Mouse (Mus musculus): ENCODE data around the gene Ncan. TPM values are rescaled to one million over a fixed set of nuclear protein-coding genes. Genes with fewer than 3 reads are reported as not detected.

Ncan gene
- total RNA-seq, 2 experiments from 2014 or later: 146 to 158 TPM

DNA sequence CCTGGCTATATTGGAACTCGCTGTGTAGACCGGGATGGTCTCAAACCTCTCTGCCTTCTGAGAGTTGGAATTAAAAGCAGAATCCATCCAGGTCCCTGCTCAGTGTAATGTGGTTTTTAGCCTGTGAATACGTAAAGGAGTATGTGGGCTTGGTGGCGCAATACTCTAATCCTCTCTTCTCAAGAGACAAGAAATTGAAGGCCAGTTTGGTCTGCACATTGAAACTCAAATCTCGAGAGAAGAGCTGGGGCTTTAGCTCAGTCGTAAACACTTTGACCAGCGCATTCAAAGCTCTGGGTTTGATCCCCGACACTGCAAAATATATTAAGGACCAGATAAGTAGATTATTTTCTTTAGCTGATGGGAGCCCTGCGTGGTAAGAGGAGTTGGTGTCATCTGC lies 19.3 kb upstream of the Ncan start:
- no peak; the same call in 1 of the 2 replicates for TF ChIP-seq CTCF (conservative IDR thresholded peaks at IDR 0.05)
- peak overlapping the region; percentile 82 for H3K4me3 ChIP-seq
- H3K27ac ChIP-seq: peak overlapping the region; percentile 81
- no peak for DNase-seq (ENCODE audit: low spot score in 2 of 2)

DNA sequence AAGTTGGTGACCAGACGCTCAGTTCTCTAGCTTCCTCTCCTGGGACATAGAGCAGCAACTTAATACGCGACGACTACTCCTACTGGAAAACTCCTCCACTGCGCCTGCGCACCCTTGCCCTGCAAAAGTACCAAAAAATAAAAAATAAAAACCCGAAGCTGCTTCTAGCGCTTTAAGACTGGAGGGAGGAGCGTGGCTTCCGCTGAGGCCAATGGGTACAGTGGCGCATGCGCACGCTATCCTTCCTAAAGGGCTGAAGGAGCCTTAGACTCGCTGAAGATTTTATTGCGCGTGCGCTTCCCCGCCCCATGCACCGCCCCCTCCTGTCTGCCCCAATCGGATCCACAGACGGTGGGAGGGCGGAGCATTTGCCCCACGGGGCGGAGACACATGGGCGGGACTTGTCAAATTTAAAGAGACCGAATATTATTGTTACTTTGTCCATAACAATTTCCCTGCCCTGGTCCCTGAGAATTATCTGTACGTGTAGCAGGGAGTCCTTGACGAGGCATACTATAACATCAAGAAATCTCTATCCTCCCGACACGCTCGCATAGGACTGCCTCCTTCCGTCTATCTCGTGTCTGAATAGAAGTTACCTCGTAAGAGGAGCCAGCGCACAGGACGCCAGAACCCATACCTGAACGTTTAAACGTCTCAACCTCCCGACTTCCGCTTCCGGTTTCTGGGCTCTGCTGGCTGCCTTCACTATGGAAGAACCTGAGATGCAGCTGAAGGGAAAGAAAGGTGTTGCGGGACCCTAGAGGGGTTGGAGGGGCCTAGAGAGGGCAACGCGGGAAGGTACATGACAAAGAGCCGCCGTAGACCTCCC lies 18.6 kb upstream of the Ncan start, which contains the start of the genes Rfxank, Borcs8 and Mef2b:
TSS of gene Rfxank (minus strand) at position 129 of the 832 bp plus-strand sequence.
TSS of gene Borcs8 (plus strand) at position 474 of the 832 bp plus-strand sequence.
TSS of gene Mef2b (plus strand) at position 686 of the 832 bp plus-strand sequence.
- DNase-seq (ENCODE audit: low spot score in 2 of 2): peak; percentile 97 to 99
- Histone ChIP-seq H3K4me3 (peak within 1 kb of the TSS; percentile 82), H3K27ac (peak within 1 kb of the TSS; percentile 88)
- TF ChIP-seq CTCF (conservative IDR thresholded peaks at IDR 0.05): peak; percentile 46

DNA sequence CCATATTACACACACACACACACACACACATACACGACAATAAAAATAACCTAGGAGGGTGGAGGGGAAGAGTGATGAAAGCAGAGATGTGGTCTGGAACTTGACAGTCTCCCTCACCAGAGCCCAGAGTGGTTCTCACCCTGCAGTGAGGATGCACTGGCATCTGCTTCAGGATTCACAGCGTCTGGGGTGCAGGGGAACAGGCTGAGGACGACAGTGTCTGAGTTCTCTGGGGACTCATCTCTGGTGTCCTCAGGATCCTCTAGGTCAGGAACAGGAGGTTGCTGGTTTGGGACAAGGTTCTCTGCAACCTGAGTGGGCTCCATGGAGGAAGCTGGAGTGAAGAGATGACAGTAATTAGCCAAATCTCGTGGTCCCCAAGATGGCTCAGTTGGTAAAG lies 17.2 kb upstream of the Ncan start:
- no peak for DNase-seq (ENCODE audit: low spot score in 2 of 2)
- peak overlapping the region; percentile 88 for H3K27ac ChIP-seq
- peak overlapping the region; percentile 65 for H3K4me3 ChIP-seq
- TF ChIP-seq CTCF (conservative IDR thresholded peaks at IDR 0.05): no peak

DNA sequence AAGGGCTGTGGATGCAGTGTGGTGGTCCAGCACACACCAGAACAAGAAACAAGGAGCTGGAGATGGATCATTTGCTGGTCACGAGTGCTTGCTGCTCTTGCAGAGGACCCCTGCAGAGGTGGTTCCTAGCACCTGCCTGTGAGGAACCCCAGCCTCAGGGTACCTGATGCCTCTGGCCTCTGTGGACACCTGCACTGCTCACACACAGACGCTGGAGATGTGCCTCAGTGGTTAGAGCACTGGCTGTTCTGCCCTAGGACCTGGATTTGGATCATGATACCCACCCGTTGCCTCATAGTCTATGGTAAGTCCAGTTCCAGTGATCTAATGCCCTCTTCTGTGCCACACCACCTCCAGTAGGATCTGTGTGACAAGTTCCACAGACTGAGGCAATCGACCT lies 15.9 kb upstream of the Ncan start:
- H3K27ac ChIP-seq: no peak overlapping the region
- DNase-seq (ENCODE audit: low spot score in 2 of 2): no peak
- no peak for TF ChIP-seq CTCF (conservative IDR thresholded peaks at IDR 0.05)
- H3K4me3 ChIP-seq: no peak overlapping the region

DNA sequence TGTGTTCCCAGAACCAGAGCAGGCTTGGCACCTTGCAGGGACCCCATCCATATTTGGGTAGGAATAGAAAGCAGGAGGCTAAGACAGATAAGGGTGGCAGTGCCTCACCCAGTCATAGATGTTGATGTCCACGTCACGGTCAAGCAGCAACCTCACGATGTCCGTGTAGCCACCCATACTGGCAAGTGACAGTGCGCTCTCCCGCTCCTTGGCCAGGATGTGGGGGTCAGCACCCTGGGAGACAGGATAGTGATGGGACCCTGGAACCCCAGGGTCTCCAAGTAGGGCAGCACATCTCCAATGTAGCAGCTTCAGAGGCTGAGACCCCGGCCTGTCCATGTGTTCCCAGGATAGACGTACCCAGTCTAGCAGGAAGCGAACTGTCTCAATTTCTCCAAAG lies 14.3 kb upstream of the Ncan start:
- TF ChIP-seq CTCF (conservative IDR thresholded peaks at IDR 0.05): no peak
- no peak overlapping the region for H3K4me3 ChIP-seq
- no peak for DNase-seq (ENCODE audit: low spot score in 2 of 2)
- H3K27ac ChIP-seq: no peak overlapping the region

DNA sequence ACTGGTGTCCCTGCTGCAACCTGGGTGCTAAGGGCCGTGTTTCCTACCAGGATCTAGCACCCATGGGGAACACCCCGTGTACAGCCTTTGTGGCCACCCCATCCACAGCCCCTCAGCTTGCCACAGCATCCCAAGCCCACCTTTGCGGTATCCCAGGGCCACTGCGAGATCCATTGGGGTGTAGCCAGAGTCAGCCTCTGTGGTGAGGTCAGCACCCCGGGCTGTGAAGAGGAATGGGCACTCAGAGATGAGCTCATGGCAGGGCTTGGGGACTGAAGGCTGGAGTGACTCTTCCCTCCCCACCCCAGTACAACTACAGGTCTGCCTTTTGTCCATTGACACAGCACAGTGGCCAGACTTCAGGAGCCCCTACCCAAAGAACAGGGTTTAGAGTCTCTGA lies 13.4 kb upstream of the Ncan start:
- no peak for TF ChIP-seq CTCF (conservative IDR thresholded peaks at IDR 0.05)
- no peak overlapping the region for H3K4me3 ChIP-seq
- DNase-seq (ENCODE audit: low spot score in 2 of 2): no peak
- H3K27ac ChIP-seq: no peak overlapping the region

DNA sequence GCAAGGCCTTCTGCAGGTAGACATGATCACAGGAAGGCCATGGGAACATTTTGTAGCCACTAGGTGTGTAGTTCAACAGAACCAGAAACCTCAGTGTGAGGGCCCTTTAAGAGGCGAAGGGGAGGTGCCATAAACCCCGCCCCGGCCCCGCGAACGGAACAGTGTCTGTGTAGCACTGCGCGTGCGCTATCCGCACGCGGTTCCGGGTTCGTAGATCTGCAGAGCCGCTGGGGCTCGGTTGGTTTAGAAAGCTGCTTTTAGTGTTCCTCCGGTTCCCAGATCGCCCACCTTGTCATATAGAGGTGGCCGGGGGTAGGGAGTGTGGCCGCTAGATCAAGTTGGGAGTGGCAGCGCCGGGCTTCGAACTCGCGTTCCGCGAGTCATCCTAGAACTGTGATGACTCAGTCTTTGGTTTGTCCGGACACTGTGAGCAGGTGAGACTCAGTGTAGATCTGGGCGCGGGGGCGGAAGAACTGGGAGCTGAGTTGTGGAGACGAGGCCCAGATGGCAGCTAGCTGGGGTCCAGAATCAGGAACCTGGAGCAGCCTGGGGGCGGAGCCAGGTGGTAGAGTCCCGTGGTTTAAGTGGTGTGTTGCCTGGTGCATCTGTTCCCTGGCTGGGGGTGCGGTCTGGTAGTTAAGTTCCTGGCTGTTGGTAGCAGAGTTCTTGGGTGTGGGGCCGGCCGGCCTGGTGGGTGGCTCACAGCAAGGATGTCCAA lies 10.7 kb upstream of the Ncan start, which contains the start of gene Nr2c2ap:
TSS of gene Nr2c2ap (plus strand) at position 168 of the 718 bp plus-strand sequence.
- peak; percentile 50 for TF ChIP-seq CTCF (conservative IDR thresholded peaks at IDR 0.05)
- H3K27ac ChIP-seq: peak within 1 kb of the TSS; percentile 90

DNA sequence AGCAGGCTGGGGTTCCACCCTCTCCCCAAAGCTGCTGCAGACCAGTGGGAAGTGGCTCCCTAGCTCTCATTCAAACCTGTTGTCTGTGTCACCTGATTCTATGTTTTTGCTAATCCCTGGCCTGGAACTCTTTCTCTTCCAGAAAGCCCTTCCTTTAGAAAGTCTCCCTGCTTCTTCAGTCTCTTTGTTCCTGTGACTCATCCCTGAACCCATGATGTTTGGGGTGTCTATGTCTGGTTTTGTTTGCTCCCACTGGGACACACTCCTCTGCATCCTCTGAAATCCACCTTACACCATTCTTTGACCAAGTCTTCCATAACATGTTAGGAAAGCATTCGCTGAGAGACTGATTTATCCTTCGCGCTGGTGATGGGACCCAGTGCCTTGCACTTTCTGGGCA lies 9.4 kb upstream of the Ncan start:
- no peak overlapping the region for H3K4me3 ChIP-seq
- no peak for TF ChIP-seq CTCF (conservative IDR thresholded peaks at IDR 0.05)
- peak overlapping the region; percentile 90 for H3K27ac ChIP-seq
- DNase-seq (ENCODE audit: low spot score in 2 of 2): no peak

More for the DNA sequence above, 10.7 kb upstream of the Ncan start, which contains the start of gene Nr2c2ap:
- DNase-seq (ENCODE audit: low spot score in 2 of 2): peak; percentile 73 to 83
- peak within 1 kb of the TSS; percentile 77 for H3K4me3 ChIP-seq

DNA sequence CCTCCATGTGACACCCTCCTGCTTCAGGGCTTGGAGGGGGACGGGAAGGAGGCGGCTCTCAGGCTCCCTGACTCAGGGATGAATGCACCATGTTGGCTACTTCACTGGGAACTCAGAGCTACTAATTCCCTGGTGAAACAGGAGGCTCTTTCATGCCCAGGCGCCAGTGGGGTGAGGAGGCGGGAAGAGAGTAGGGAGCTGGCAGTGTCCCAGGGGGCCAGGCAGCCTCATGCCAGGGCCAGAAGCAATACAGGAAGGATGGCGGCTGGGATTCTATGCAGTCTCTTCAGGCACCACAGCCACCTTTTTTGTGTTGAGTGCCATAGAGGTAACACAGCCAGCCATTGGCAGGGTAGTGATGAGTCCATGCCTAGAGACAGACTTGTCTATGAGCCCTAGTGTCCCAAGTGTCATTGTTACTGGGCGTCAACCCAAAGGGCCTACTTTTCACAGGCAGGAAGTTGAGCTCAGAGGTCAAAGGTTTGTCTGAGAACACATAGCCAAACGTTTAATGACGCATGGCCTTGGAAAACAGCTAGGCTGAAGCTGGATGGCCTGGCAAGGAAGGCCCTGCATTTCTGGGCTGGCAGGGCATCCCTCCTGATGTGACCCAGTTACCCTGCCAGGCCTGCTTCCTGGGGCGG lies 8.8 kb upstream of the Ncan start:
- Histone ChIP-seq H3K4me3 (no peak overlapping the region), H3K27ac (peak overlapping the region; percentile 90)
- DNase-seq (ENCODE audit: low spot score in 2 of 2): peak; percentile 73 to 86
- TF ChIP-seq CTCF (conservative IDR thresholded peaks at IDR 0.05): no peak

DNA sequence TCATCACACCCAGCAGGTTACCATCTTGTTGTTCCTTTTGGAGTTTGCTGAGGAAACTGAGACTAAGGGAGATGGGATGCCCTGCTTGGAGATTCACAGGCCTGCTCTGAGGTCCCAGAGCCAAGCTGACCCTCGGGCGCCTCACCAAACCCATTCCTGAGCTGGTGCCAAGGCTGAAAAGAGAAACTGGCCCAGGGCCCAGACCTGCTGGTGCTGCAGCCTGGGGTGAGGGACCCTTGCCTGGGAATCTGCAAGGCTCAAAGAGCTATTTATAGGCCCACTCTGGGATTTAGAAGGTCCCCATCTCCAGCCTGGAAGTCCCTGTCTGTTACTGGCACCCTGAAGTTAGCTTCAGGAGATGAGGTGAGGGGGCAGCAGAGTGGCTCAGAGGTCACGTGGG lies 7.8 kb upstream of the Ncan start:
- H3K27ac ChIP-seq: peak overlapping the region; percentile 90
- no peak for TF ChIP-seq CTCF (conservative IDR thresholded peaks at IDR 0.05)
- no peak overlapping the region for H3K4me3 ChIP-seq
- DNase-seq (ENCODE audit: low spot score in 2 of 2): peak; percentile 64 to 67

DNA sequence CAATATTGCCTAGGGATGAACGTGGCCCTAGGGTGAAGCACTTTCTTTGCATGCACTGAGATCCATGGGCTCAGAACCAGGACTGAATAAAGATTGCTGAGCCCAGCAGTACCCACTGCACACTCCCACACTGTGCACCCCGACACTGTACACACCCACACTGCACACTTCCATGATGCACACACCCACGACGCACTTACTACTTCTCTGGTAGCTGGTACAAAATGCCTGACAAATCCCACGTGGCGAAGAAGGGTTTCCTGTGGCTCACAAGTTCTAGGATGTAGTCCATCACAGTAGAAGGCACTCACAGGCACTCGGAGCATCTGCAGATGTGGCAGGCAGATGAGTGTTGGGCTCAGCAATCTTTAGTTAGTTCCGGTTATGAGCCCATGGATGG lies 4.3 kb upstream of the Ncan start:
- Histone ChIP-seq H3K27ac (no peak overlapping the region), H3K4me3 (no peak overlapping the region)
- no peak for TF ChIP-seq CTCF (conservative IDR thresholded peaks at IDR 0.05)
- DNase-seq (ENCODE audit: low spot score in 2 of 2): no peak

DNA sequence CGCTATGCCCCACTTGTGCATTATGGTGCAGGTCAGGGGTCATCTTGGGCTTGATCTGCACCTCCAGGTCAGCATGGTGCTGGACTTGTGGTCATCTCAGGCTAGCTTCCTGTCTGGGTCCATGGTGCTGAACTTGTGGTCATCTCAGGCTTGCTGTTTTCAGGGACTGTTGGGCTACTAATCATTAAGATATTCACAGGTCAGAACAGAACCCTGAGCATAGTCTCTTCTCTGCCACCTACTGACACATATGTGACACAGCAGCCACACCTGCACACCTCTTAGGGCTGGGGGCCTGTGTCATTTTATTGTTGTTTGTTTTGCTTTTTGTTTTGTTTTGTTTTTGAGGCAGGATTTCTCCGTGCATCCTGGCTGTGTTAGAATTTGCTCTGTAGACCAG lies 2.2 kb upstream of the Ncan start:
- no peak overlapping the region for H3K27ac ChIP-seq
- TF ChIP-seq CTCF (conservative IDR thresholded peaks at IDR 0.05): peak; percentile 84
- no peak for DNase-seq (ENCODE audit: low spot score in 2 of 2)
- H3K4me3 ChIP-seq: no peak overlapping the region
